Mouse (Mus musculus) skeletal muscle tissue, adult 2 months (tissue): Measurements from ENCODE around the gene Lrrc41.
A peak's percentile ranks its signal among the peaks of the same experiment; 100 is the strongest.

ENCODE experiments used
- DNase-seq: peaks from one replicate; pipeline ENCODE4 v3.0.0-alpha.2; 2012; ENCODE audit warnings: low read depth, low spot score

Gene Lrrc41

DNA sequence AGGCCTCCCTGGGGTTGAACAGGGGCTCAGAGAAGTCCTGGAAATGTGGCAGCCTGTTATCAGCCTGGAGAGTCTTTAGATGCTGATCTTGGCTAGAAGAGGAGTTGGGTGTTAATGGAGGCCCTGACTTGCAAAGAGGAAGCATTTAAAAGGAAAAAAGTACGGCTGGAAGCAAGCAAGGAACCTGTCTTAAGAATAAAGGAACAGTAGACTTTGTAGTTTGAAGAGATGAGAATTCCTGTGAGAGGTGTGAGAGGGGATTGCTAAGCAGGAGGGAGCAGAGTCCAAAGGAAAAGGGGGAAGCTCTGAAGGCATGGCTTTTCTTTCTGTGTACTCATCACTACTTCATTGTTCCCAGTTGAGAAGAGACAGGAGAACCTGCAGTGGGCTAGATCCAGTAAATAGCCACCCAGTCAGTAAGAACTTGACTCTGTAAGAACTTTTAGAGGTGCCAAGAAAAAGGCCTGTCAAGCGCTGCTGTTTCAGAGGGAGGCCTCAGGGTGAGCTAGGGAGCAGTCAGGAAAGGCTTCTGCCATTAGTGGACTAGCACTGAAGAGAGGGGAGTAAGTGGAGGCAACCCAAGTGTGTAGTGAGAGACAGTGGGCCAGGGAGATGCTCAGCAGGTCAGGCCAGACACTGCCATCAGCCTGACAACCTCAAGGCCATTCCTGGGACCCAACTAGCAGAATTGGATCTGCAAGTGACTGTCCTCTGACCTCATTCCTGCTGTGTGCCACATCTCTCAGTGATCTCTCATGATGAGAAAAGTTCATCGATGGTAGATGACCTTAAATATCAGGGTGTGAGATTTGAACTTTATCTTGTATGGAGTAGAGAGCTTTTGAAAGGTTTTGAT lies 2.4 kb downstream of the Lrrc41 start:
- DNase-seq = no peak

DNA sequence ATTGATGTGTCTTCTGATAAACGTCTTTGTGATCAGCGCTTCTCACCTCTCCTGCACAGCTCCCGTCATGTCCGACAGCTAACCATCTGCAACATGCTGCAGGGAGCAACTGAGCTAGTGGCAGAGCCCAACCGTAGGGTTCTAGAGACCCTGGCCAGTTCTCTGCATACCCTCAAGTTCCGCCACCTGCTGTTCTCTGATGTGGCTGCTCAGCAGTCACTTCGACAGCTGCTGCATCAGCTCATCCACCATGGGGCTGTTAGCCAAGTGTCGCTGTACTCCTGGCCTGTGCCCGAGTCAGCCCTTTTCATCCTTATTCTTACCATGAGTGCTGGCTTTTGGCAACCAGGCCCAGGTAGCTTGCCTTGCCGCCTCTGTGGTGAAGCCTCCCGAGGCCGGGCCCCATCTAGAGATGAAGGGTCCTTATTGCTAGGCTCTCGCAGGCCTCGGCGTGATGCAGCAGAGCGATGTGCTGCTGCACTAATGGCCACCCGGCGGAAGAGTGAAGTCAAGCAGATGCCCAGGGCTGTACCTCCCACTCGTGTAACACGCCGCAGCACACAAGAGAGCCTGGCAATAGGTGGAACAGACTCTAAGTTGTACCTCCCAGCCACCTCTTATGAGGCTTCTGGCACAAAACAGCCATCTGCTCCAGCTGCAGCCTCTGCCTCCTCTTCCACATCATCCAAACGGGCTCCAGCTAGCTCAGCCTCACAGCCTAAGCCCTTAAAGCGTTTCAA lies 13.6 kb downstream of the Lrrc41 start:
- no peak for DNase-seq

DNA sequence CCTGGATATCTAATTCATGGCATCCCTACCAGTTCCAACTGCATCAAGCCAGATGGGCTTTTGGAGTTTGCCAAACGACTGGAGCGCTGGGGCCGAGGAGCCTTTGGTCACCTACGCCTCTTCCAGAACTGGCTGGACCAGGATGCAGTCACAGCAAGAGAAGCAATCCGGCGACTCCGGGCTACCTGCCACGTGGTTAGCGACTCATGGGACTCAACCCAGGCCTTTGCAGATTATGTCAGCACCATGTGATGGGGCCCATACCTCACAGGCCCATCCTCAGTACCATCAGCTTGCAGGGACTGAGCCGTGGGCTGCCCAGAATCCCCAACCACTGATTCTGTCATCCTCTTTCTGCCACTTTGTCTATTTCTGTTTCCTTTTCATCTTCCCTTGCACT lies 21.2 kb downstream of the Lrrc41 start:
- no peak for DNase-seq

DNA sequence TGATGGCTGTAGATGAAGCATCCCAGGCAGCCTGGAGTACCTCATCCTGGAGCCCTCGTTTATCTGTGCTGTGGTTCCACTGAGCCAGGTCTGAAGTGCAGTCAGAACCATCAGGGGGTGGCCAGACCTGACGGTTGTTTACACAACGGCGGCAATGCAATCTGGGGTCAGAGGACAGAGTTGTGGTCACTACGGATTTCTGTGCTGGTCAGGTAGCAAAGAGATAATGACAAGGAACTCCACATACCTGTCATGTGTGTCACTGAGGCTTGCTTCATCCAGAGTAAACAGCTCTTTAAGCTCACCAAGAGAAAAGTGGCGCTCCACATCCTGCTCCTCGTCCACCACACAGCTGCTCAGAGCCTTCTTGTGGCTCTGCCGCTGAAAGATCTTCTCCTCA lies 22.1 kb downstream of the Lrrc41 start:
- DNase-seq = no peak

DNA sequence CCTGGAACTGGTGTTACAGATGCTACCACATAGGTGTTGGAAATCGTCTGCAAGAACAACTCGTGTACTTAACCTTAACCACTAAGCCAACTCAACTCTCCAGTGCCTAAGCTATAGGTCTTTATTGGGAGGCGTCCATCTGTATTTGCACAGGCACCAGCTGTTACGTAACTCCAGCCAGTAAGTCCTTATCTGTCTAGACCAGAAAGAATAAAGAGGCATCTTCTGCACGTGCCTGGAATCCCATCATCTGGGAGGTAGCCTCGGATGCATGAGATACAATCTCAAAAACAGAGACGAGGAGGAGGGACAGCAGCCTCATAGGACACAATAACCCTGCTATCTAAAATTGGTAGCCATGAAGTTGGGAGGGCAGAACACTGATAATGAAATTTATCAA lies 25.9 kb downstream of the Lrrc41 start:
- DNase-seq = no peak

DNA sequence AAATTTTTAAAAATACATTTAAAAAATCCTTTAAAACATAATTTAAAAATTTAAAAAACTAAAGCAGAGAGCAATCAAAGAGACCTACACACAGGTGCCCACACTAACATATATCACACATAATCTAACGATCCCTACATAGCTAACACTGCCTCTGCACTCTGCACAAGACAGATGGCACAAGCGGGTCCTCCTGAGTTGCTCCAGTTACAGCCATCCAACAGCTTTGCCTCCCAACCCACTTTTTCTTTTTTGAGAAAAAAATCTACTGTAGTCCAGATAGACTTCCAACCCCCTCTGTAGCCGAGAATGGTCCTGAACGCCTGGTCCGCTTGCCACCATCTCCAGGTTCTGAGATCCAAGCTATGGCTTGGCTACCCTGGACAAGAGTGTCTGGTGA lies 30.2 kb downstream of the Lrrc41 start:
- no peak for DNase-seq

DNA sequence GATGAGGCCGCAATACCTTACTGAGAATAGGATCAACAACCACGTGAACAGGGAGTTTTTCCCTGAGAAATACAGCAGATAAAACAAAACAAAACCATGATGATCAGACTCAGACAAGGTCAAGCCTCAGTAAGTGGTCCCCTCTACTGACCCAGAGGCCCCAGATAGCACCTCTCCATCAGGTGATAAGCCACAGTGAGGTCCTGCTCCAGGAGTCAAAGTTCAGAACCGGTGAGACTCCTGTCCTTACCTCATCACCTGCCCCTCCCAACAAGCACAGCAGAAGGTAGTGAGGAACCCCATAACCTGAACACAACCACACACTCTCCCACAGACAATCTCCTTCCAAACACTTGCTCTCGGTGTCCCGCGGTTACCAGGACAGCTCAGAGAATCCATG lies 35.6 kb downstream of the Lrrc41 start:
- DNase-seq = no peak

DNA sequence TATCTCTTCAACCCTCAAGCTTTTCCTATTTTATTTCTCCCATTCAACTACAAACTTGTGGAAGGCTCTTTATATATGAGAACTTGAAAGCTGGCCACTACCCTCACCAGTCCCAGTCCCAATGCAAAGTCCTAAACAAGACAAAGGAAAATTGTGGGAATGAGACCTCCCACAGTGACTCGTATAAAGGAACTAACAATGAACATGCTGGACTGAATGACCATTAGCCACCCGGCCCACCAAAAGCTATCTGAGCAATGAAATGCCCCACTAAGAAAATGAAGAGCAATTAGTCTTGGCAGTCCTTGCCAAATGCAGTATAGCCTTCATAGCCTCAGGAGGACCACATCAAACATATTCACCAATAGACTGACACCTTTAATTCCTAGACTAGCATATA lies 36.4 kb downstream of the Lrrc41 start:
- no peak for DNase-seq

DNA sequence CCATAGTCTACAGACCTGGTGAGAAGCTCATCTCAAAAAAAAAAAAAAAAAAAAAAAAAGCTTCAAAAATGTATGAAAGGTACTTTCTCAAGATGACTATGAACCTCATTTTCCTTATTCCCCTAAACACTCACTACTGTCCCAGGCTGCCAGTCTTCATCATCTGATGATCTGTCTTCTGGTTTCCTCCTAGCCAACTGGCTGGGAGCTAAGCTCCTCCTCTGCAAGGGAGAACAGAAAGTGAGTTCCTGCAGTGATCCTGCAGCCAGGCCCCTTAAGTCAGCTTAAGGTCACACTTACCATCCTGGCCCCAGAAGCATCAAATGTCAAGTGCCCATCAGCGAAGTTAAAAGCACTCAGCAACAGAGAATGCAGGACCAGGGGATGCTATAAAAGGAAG lies 47.7 kb downstream of the Lrrc41 start:
- no peak for DNase-seq

DNA sequence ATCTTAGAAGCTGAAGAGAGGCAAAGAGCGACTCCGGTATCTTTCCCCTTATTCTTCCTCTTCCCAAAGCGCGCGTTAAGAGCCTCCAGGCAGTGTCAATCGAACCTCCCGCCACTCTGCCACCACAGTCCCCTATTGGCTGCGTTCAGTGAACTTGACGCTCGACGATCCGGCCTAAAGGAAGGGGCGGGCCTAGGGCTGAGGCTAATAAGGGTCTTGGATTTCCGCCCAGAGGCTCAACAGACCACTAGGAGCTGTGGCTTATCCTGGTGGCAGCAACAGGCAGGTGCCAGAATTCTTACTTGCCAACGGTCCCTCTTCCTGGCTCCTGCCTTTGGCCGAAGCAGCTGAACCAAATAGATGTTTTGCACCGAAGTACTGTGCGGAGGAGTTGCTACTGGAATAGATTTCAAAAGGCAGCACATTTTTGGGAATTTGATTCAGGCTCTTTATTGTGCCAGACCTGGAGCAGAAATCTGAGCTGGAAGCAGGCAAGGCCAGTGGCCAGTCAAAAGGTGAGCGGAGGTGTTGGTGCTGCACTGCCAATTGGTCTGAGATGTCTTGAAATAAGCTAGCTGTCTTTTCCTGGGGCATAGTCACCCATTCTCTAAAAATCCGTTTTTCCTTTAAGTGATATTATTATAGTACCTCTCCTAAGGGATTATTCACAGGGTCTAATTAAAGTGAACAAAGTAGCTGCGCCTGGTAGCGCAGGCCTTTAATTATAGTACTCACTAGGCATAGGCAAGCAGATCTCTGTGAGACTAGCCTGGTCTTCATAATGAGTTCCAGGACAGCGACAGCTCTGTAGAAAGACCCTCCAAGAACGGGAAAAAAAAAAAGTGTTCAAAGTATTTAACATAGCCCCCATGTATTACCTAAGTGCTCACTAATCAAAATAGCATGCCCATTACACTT lies 48.8 kb downstream of the Lrrc41 start, which contains the start of the genes Rad54l and Pomgnt1:
Rad54l (minus strand) TSS at position 89 of the 918 bp plus-strand sequence.
Pomgnt1 (plus strand) TSS at position 239 of the 918 bp plus-strand sequence.
- peak; percentile 81 for DNase-seq

DNA sequence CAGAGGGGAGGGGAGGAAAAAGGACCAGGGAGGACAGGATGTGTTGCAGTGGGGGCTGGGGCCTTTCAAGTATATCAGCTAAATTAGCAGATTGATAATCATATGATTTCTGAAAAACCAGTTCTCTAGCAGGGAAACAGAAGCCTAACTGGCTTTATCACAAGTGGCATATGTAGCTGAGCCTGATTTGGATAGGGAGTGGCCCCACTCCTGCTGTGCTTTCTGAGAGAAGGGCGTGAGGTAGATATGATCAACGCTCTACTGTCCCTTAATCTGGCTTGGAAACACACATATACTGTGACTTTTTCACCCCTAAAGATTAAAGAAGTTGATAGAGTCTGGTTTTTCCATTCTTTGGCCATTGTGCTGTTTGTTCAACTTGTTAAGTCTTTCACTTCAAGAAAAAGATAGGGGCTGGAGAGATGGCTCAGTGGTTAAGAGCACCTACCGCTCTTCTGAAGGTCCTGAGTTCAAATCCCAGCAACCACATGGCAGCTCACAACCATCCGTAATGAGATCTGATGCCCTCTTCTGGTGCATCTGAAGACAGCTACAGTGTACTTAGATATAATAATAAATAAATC lies 50.8 kb downstream of the Lrrc41 start:
- no peak for DNase-seq

DNA sequence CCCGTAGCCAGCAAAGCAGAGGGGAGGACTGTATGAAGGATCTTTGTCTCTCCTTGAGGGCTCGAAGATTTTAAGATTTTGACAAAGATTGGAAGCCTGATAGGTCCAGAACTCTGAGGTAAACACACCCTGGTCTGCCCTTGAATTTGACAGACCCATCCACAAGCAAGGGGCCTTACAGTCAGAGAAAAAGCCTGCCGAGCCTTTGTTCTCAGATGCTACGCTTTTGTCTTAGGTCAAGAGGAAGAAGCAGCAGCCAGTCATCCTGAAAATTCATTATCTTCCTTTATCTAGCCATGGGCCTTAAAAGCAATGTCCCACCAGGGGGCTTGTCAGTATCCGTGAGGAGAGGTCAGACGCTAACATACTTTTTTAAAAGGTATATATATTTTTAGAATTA lies 52.9 kb downstream of the Lrrc41 start:
- no peak for DNase-seq

DNA sequence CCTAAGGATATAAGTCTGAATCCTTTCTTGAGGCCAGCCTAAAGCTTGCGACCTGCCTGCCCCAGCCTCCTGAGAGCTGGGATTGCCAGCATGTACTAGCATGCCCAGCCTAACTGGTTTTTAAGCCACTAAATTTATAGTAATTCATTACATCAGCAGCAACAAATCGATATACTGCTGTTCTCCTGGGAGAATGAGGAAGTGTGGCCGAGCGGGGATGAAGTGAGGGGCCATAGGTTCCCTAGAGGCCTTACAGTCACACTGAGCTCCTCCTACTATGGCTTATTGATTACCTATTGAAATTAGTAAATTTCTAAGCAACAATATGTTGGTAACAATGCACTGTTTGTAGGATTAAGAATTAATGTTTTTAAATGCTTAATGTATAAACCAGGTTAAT lies 58.1 kb downstream of the Lrrc41 start:
- DNase-seq = no peak

DNA sequence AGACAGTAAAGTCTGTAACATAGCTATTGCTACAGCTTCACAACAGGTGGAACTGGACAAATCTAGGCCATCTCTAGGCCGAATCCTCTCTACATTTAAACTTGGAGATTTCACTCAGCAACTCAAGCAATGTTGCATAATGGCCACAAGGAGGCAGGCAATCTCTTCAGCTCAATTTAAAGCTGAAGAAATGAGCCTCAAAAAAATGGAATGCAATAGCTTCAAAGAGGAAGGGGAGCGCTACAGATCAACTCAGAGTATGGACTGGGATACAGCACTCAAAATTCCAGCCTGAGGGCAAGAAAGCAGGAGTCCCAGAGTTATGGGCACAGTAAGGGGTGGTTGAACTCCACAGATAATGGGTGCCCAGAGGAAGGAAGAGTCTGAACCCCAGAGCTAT lies 59.9 kb downstream of the Lrrc41 start:
- no peak for DNase-seq

DNA sequence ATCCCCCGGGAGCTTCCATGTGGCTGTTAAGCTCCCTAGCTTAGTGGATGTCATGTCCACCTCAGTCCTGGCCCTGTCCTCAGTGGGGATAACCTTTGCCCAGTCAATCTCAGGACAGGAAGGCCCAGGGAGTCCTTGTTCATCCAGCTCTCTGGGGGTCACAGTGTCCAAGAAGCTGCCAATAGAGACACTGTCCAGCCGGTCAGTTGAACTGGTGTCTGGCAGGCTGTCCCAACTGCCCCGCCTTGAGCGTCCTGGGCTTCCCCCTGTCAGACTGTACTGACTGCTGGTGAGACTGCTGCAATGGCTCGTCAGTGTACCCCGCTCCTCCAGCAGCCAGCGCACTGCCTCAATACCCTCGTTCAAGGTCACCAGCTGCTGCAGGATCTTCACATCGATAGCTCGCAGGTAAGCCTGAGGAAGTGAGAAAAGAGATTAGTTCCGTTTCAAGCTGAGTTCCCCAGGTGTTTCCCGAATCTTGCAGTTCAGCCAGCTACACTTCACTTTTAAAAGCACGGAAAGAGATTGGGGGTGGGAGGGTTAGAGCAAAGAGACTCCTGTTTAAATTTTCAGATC lies 62.4 kb downstream of the Lrrc41 start:
- DNase-seq = no peak

DNA sequence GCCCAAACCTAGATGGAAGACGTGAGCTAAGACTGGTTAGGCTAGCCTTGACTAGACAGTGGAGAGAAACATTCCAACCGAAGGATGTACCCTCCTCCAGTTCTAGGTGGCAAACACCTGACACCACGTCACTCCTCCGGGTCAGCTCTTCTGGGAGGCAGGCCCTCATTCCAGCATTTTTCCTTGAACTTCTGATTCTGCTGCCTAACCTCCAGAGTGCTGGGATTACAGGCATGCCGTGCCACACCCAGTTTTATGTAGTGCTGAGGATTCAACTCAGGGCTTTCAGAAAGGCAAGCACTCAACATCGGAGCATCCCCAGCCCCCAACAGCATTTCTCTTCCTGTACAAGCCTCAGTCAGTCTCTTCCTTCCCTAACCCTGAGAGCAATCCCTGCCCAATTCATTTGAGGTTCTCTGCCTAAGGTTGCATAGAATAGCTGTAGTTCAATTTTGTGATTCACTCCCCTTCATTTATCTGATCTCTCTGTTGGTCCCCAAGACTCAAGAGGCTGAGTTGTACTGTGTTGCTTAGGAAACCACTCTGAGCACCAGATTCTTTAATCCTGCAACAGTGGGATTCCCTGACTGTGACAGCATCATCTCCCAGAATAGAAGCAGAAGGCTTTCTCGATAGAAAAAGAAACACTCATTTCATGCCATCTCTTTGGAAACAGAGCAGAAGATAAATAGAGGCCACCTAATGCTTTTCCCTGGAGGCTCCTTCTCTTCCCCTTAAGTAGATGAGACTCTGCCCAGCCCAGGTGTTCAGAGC lies 65.9 kb downstream of the Lrrc41 start:
- no peak for DNase-seq

DNA sequence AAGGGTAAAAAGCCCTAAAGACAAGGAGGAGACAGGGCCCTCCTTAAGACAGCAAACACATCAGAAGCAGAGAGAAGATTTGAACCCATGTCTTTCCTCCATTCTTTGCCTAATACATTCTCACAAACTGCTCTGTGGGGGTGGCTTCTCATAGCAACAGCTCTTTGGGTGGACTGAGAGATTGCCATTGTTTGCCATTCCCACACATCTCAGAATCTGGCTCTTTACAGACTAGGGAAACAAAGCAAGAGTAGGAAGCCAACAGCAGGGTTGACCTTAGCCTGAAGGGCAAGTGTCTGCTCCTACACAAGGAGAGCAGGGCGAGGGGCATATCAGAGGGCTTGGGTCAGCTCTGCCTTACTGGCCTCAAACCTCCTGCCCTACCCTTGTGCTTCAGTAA lies 66.7 kb downstream of the Lrrc41 start:
- DNase-seq = no peak

DNA sequence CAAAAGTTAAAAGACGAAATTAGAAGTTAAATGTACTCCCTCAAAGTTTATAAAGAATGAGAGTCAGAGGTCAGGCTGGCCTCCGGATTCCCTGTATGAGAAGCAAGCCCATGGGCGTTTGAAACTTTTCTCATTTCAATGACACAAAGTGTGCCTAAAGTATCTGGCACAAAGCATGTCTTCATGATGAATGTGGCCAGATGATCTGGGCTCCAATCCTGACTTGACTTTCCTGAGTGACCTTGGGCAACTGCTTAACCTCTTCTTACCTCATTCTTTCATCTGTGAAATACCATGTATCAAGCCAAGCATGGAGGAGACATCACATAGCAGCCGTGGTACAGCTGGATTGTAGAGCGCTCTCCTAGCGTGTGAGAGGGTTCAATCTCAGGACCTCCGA lies 67.2 kb downstream of the Lrrc41 start:
- DNase-seq = no peak

DNA sequence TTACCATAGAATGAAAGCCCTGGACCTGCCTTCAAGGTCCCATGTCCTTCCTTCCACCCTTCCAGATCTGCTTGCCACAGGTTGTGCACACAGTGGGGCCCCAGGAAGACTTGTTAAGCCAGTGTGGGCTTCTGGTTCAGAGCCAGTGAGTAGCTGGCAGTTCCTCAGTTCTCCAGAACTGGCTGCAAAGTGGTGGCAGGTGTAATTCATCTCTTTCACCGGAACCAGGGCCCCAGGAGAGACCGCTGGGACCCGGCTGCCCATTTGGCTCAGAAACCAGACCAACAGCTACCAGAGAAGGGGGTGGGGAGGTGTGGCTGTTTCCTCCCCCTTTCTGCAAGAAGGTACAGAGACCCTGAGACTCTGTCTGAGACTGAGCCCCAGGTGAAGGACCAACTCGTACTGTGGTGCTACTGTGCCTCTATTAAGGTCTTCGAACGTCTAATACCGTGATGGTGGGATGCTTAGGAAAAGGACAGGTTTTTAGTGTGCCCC lies 68.3 kb downstream of the Lrrc41 start:
- no peak for DNase-seq
